Mouse (Mus musculus): Measurements from ENCODE around the gene Nfkbiz.

The Nfkbiz gene

DNA sequence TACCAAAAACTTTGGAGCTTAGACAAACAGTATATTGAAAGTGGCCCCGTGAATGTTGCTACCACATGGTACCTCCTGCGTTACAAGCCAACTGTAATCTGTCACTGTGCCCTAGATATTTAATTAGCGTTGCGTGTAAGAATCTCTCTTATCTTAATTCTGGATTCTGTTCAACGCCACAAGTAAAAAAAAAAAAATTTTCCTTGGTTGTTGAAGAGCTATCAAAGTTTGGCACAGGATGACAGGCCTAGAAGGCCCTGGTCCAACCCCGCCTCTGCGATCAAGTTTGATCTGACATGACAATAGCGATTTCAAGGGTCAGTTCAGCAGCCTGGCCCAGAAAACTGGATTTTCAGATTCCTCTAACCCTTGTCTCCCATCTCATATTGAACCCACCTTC lies 6.1 kb downstream of the Nfkbiz start:
- DNase-seq (ENCODE audit: low spot score in 2 of 2): no peak

DNA sequence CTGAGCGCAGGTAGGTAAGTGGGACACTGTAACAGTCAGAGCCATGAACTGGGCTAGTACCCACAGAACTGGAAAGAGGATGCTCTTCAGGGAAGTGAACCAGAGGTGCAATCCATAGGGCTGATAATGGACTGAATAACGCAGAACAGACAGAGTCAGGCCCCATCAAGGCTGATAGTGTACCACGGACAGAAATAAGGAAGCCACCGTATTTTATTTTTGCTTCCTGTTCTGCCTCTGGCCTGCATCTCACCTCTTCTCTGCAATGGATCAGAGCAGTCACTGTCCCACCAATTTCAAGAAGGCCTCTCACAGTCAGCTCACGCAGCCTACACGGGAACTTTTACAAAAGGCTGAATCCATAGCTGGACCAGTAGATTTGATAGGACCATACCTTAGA lies 6.7 kb downstream of the Nfkbiz start:
- DNase-seq (ENCODE audit: low spot score in 2 of 2): no peak

DNA sequence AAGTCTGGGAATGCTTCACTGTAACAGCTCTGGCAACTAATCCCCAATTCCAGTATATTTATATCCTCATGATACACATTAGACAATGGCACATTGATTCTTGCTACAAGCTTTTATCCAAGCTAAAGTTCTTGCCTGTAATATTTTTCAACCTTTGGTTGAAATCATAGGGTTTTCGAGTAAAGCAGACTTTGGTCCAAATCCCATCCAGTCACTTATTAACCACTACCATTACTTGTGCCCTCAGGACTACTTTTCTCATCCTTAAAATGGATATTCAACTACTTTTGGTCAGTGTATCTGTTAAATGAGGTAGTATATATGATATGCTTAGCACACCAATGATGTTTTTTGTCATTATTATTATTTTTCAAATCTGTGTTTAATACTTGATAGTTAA lies 7.2 kb downstream of the Nfkbiz start:
- DNase-seq (ENCODE audit: low spot score in 2 of 2): no peak

DNA sequence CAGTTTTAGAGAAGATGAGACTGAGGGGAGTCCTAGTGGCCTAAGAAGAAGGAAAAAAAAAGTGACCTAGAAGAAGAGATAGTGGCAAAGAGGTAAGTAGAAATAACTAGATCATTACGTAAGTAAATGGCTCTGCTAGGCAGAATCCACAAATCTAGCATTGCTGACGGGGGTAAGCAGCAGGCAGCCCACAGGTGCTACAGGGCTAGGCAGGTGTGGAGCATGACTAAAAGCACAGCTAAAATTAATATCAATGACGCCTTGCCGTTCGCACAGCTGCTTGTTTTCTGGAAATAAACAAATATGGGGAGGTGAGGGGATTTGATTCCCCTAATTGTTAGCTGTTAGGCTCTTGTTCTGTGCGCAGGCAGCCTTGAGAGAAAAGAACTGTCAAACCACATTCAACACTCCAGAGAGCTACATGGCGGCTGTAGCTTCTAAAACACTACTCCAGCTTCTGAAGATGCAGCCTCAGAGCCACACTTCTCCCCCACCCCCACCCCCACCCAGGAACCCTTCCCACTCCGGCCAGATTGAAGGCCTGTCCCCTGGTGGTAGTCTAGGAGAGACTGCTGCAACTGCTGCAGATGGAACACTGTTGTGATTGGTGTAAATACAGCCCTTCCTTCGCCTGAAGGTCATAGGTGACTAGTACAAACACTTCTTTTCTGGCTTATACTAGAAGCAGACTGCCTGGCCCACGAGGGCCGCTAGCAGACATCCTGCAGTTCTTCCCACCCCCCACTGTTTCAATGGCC lies 15.1 kb downstream of the Nfkbiz start:
- DNase-seq (ENCODE audit: low spot score in 2 of 2): no peak

DNA sequence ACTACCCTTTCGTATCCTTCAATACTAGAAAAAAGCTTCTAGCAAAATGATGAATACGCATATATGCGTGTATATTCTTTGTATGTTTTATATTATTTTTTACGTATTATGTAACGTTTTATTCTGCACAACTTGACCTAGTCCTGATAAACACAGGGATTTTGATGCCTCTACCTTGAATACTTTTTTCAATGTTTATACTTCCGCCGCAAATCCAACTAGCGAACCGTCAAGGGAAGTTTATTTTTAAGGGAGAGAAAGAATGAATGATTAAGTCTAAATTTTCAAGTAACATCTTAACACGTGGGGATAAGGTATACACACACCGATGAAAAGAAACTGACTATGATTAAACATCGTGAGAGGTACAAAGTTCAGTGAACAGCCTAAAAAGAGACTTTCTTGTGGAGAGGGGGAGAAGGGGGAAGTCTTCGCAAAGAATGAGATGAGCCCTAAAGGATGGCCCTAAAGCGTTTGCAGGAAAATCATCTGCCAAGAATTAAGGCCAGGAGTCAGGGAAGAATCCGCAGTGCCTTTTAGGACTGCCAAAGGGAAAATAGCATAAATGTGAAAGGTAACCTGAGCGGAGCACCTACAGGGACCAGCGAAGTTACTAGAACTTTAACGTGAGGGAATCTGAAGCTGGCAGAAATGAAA lies 15.8 kb downstream of the Nfkbiz start:
- DNase-seq (ENCODE audit: low spot score in 2 of 2): no peak

DNA sequence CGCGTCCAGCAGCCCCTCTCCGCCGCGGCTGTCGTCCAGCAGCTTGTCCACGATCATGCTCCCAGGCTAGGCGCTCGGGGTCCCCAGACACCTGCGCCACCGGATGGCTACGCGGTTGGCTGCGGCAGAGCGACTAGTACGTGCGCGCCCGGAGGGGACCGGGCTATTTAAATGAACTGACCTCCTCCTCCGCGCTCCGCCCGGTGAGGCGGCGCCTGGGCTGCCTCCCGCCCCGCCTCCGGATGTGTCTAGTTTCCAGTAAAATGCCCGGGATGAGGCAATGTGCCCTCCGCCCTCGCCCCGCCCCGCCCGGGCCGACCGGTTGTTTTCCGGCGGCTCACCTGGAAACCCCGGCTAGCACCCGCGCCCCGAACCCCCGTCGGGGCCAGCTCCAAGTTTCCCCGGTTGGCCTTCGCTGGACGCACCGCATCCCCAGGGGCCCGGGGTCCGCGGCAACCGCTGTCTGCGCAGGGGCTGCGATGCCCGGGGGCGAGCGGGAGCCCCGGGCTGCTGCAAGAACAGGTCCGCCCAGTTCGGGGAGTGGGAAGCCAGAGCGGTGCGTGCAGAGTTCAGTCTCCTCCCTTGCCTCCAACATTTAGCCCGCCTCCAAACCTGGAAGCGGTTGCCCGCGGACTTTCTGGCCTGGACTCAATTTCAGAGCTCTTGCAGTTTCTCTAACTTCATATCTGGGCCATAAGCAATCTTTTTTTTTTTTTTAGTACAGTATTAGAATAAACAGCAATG lies 16.5 kb downstream of the Nfkbiz start:
- DNase-seq (ENCODE audit: low spot score in 2 of 2): peak; percentile 74

DNA sequence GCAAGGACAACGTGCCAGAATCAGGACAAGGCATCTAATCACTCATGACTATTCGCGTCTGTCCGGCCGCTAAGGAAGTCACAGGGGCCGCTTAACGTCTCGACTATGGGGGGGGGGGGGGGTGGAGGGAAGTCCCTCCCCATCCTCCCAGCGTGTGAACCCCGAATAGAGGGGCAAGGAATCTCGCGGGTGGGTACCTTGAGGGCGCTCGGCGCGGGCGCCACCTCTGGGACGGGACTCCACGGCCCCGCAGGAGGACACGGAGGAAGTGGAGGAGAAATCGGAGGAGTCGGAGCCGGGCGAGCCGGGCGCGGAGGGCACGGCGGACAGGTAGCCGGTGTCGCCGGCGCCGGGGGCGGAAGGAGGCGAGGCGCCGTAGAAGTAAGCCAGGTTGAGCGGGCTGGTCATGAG lies 17.1 kb downstream of the Nfkbiz start:
- DNase-seq (ENCODE audit: low spot score in 2 of 2): peak in 1 of 2 experiments; percentile 20

DNA sequence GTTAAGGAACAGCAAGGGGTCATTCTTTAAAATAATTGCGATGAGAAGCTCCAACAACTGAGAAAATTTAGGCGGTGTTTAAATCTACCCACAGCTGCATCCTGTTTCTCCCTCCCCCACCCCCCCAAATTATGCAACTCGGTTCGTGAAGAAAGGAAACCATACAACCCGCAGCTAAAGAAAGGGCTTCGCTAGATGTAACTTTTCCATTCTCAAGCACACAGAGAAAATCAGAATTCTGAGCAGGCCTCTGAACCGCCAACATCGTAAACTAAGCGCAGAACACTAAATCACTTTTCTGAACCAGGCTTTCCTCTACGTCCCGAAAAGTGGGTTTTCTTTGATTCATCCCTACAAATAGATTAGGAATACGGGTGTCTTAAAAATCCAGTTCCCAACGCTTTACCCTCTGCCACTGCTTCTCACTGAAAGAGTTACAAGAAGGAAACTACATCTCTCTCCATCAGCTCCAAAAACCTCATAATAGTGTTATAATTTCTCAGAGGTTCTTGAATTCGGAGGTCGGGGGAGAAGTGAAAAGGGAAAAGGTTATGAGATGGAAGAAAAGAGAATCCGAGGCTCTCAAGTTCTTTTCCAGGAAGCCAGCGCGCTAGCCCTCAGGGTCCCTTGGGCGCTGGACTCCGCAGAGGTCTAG lies 17.7 kb downstream of the Nfkbiz start:
- no peak for DNase-seq (ENCODE audit: low spot score in 2 of 2)

DNA sequence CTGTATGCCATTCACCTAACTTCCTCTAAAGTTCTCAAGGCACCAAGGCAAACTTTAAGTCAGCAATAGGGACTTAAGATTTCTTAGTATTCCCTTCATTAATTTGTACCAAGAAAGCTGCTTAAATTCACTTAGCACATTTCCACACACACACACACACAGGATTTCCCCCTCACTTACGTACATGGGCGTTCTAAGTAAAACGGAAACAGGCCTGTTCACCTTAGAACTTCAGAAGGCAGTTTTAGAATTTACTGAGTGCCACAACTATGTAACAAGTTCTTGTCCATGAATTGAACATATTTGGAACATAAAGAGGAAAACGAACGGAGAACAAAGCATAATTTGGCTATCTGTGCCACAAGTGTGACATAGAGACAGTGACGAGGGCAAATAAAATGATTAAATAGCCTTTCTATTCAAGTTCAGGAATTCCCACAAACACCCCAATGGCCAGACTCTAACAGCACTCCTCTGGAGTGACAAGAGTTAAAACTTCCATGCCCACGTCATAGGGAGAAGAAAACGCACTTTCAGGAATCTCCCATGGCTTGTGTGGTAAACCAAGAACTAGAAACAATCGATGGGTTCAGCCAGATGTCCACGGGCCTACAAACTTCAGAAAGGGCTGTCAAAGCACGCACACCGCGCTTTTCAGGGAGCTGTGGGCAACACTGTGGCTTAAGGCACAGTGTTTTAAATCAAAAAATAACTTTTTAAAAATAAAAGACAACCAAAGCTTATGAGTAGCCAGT lies 18.4 kb downstream of the Nfkbiz start:
- no peak for DNase-seq (ENCODE audit: low spot score in 2 of 2)

DNA sequence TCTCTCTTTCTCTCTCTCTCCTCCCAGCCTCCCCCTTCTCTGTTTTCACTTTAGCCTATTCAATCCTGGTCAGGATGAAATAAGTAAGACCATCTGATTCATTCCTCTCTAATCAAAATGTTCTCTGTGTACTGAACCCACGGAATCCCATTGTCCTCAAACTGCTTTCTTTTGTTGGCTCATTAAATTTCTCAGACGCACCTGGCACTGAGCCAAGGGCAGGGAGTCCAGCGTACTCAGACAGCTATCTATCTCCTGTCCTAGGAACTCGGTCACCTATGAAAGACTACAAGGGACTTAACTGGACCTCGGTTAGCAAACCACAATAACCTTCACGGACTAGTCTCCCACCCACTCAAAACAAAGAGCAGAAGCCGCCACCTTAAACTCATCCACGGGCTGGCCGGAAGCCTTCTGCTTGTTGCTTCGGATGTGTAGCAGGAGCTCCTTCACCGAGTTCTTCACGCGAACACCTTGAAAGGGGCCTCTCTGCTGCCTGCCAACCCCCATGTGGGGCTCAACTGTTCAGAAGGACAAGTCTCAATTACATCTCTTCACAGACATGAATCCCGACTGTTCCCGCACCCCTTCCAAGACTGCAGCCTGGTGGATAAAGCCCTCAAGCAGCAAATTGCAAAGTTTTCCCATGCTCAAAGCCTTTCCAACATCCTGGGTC lies 19.4 kb downstream of the Nfkbiz start:
- no peak for DNase-seq (ENCODE audit: low spot score in 2 of 2)

DNA sequence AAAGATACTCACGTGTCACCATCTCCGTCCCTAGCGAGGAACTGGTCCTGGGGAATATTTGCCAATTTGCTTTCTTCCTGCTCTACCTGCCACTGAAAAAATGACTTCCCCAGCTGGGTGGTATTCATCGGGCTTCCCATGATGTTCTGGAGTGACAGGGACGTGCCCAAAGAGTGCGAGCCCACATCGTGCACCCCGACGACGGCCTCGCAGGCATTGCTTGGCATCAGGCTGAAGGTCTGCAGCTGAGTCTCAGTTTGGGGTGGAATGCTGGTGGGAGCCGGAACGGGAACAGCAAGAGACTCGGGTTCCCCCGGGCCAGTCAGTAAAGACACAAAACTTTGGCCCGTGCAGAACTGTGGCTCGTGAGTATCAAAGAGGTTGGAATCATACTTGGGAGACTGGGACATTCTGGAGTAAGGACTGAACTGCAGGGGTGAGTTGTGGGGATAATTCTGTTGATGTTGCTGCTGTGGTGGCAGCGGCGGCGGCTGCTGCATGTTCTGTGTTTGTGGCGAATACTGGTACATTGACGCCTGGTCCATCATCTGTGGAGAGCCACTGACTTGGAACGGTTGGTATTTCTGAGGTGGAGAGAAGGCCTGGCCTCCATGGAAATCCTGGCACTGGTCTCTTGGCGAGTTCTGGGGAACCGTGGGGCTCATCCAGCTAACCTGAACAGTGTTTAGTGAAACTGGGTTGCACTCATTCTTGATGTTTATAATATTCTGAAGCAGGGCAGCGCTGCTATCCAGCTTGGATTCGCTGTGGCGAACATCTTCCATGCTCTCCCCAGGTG lies 20.8 kb downstream of the Nfkbiz start:
- DNase-seq (ENCODE audit: low spot score in 2 of 2): no peak

DNA sequence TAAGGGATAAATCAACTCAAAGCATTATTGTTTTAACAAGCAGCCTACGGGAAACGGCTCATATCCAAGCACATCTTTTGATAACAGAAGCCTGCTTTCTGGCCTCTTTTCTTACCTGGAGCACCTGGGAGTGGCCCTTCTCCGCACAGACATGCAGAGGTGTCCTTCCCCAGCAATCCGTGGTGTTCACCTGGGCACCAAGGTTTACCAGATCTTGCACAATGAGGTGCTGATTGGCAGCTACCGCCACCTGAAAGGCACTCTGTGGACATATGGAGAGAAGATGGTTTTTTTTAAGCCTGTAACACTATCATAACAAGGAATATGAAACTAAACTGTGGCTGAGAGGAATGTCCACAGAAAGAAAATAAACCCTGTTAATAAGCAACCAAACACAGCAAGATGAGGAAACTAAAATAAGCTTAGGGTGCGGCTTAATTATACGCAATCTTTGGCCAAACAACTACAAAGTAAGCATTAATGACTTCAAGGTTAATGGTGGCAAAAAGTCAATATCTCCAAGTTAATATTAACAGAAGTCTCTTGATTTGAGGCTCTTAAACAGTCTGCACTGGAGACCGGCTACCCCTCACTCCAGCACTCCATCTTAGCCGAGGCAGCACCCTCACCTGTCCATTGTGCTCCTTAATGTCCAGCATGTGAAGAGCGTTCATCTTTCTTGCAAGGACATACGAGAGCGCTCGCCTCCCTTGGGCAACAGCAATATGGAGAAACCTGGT lies 22.3 kb downstream of the Nfkbiz start:
- no peak for DNase-seq (ENCODE audit: low spot score in 2 of 2)

DNA sequence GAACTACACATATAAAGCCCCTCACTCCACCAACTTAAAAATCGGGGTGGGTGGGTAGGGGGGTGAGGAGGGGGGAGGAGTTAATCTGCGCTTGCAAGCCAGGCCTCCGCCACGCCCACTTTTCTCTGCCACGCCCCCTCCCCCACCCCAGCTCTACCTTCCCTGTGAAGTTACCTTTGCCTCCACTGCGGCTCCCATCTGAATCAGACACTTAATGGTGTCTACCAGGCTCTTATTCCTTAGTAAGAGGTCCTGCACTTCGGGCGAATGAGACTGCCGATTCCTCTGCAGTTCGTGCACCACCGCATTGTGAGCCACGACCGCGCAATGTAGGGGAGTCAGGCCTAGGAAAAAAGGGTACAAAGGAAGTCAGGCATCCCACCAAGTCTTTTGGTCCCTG lies 23.2 kb downstream of the Nfkbiz start:
- DNase-seq (ENCODE audit: low spot score in 2 of 2): no peak

DNA sequence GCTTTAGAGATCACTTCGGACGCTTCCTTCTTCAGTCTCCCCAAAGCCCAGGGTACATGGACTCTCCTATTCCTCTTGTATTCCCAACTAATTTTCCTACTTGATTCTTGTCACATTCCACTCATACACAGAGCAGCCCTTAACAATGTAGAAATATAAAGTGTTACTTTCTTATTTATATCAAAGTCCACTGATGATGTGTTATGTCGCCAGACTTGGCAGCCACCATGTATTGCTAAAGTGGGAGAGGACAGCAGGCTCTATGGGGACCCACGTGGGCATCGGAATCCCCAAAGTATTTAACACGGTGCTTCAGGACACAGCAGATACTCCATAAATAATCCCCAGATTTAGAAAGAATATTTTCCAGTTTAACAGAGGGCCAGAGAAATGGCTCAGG lies 24.0 kb downstream of the Nfkbiz start:
- DNase-seq (ENCODE audit: low spot score in 2 of 2): no peak

DNA sequence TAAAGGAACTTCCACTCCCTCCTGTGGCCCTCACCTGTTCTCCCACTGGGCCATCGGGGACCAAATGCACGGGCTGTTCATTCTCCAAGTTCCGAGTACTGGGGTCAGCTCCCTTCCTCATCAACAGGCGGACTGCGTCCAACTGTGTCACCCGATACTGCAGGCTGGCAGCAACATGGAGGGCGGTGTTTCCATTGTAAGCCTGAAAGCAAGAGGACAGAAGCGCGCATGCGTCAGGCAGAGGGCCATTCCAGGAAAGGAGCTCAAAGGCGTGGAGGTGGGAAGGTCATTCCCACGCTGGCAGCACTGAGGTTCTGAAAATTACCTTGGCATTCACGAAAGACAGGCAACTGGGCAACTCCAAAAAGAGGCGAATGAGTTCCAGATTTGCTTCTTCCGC lies 24.8 kb downstream of the Nfkbiz start:
- no peak for DNase-seq (ENCODE audit: low spot score in 2 of 2)

DNA sequence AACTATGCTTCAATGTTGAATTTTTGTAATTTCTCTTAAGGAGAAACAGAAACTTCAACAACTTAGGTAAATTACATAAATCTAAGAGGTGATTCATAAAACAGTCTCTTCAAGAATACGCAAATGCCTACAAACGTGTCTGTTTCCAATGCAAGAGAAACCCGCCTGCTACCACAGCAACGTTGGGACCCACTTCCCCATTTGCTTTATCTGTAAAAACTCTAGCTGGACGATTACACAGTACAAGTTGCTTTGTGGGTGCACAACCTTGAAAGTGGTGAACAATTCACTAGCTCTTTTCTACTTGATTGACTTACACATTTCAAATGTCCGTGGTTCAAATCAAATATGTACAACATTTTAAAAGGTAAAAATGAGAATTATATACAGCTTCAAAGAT lies 26.9 kb downstream of the Nfkbiz start:
- DNase-seq (ENCODE audit: low spot score in 2 of 2): no peak

DNA sequence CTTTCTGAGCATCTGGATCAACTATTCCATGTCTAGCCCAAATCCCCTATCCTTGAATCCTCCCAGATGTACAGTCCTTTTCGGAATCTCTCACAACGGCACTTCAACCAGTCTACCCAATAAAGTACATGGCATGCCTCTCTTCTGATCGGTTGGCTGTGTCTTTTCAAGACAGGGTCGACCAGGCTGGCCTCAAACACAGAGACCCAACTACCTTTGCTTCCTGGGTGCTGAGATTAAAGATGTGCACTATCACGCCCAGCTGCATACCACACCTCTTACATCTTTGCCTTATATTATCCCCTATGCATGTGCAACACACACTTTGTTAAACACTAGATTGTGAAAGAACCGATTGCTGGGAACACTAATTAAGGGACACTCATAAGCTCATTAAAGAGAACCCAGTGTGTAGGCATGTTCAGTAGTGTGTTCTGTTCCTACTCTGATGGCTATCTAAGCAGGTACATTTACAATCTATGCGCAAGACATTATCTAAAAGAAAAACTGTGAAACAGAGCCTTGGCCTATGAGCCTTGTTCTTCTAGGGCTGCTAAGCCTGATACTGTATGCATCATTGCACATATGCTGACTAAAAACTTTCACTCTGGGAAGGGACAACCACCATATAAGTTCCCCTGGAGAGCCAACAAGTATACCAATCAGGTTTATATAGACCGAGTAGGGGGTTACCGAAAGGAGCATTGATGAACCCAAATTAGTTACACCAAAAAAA lies 28.8 kb downstream of the Nfkbiz start:
- DNase-seq (ENCODE audit: low spot score in 2 of 2): no peak

DNA sequence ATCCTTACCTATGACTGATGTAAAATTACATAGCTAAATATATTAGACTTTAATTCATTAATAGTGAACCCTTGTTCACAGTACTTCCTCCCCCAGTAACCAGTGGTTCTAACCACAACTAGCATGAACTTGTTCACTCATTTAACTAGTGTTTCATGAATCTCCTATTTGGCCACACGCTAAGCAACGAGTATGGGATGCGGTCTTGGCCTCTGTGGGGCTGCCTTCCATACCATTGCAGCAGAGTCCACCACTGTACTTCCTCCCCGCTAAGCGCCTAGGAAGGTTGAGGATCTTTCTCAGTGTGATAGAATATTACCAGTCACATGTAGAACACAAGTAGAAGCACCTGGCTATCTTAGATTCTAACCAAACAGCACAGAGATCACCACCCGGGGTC lies 29.4 kb downstream of the Nfkbiz start:
- no peak for DNase-seq (ENCODE audit: low spot score in 2 of 2)

DNA sequence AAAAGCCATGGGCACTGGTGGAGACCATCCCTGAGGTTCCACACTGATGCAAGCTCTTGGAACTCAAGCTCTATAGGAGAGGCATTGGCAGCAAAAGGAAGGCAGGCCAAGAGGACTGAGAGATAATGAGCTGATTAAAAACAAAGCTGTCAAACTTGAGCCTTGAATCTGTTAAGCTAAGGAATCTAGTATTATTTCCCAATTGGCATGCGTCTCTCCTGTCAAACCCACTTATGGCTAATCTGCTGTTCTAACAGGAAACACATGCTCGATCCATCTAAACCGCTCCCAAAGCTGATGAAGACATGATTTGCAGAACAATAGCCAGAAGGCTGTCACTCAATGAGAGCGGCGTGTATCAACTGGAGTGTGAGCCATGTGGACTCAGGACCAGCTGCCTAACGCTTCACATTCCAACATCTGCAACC lies 31.2 kb downstream of the Nfkbiz start:
- DNase-seq (ENCODE audit: low spot score in 2 of 2): no peak

All from spleen, postnatal 14 days (tissue).